Mouse (Mus musculus): ENCODE data around the gene Ptprc. TPM values are rescaled to one million over a fixed set of nuclear protein-coding genes. Genes with fewer than 3 reads are reported as not detected.

Ptprc gene
- total and polyA plus RNA-seq, 3 experiments: 120 to 211 (median 136) TPM

GRCm38 (mm10) chr1:138148844-138149243, 26.7 kb downstream of the Ptprc start:
- dilution Hi-C loops (cut with MboI; ENCODE audit: extremely low pct_ligation_motif_present, extremely low pct_unique_long_range_greater_than_20kb, low sequenced_read_pairs) (no loop called here), in situ Hi-C loops (cut with MboI; ENCODE audit: low pct_ligation_motif_present, low pct_unique_long_range_greater_than_20kb, low sequenced_read_pairs) (no loop called here)
- TF ChIP-seq CHD2 (IDR thresholded peaks at IDR 0.05; ENCODE audit: low read length) (no peak), RAD21 (IDR thresholded peaks at IDR 0.05; ENCODE audit: low read depth, low read length) (no peak), JUND (conservative IDR thresholded peaks at IDR 0.05; ENCODE audit: low read depth, low read length) (no peak), EP300 (IDR thresholded peaks at IDR 0.05; ENCODE audit: low read length) (no peak), POLR2AphosphoS2 (IDR thresholded peaks at IDR 0.05; ENCODE audit: low read depth, low read length) (no peak), UBTF (IDR thresholded peaks at IDR 0.05; ENCODE audit: low read depth, low read length) (no peak), MYC (IDR thresholded peaks at IDR 0.05; ENCODE audit: low read depth, low read length) (peak; percentile 87; the same call in 1 of the 2 replicates), BHLHE40 (IDR thresholded peaks at IDR 0.05; ENCODE audit: low read depth, low read length) (no peak; the same call in 1 of the 2 replicates), ZNF384 (IDR thresholded peaks at IDR 0.05; ENCODE audit: low read depth, low read length) (peak; percentile 35), SMC3 (IDR thresholded peaks at IDR 0.05; ENCODE audit: low read depth, low read length) (no peak), KAT2A (IDR thresholded peaks at IDR 0.05; ENCODE audit: insufficient replicate concordance, low read length) (no peak), TCF12 (IDR thresholded peaks at IDR 0.05; ENCODE audit: low read depth, low read length) (no peak), IRF4 (IDR thresholded peaks at IDR 0.05; ENCODE audit: low read depth, low read length) (no peak), ZKSCAN1 (IDR thresholded peaks at IDR 0.05; ENCODE audit: borderline replicate concordance, low read depth, low read length) (no peak), USF2 (conservative IDR thresholded peaks at IDR 0.05; ENCODE audit: low read depth, low read length) (no peak), RCOR1 (conservative IDR thresholded peaks at IDR 0.05; ENCODE audit: low read depth, low read length) (no peak), MAZ (IDR thresholded peaks at IDR 0.05; ENCODE audit: low read depth, low read length) (no peak), MXI1 (IDR thresholded peaks at IDR 0.05; ENCODE audit: low read depth, low read length) (no peak; the same call in 1 of the 2 replicates), USF1 (IDR thresholded peaks at IDR 0.05; ENCODE audit: low read depth, low read length) (no peak), ZMIZ1 (IDR thresholded peaks at IDR 0.05; ENCODE audit: low read depth, low read length) (no peak), ZC3H11A (IDR thresholded peaks at IDR 0.05; ENCODE audit: low read depth, low read length) (no peak), ELF1 (IDR thresholded peaks at IDR 0.05; ENCODE audit: low read depth, low read length) (no peak), TBP (conservative IDR thresholded peaks at IDR 0.05; ENCODE audit: low read depth, low read length) (no peak), MAX (IDR thresholded peaks at IDR 0.05; ENCODE audit: low read length) (peak; percentile 71), NRF1 (IDR thresholded peaks at IDR 0.05; ENCODE audit: low read depth, low read length) (no peak), NELFE (IDR thresholded peaks at IDR 0.05; ENCODE audit: low read depth, low read length) (no peak), CHD1 (IDR thresholded peaks at IDR 0.05; ENCODE audit: low read depth, low read length) (no peak), GABPA (IDR thresholded peaks at IDR 0.05; ENCODE audit: insufficient replicate concordance, low read depth, low read length) (no peak), SIN3A (IDR thresholded peaks at IDR 0.05; ENCODE audit: low read length) (no peak; the same call in 1 of the 2 replicates), HCFC1 (IDR thresholded peaks at IDR 0.05; ENCODE audit: low read depth, low read length) (no peak), PAX5 (IDR thresholded peaks at IDR 0.05; ENCODE audit: low read length) (no peak), ETS1 (conservative IDR thresholded peaks at IDR 0.05; ENCODE audit: low read depth, low read length) (no peak), MEF2A (IDR thresholded peaks at IDR 0.05; ENCODE audit: borderline replicate concordance, low read depth, low read length) (0 out of 2 replicates have a peak, but pooled peaks have one; percentile 27), POLR2A (IDR thresholded peaks at IDR 0.05; ENCODE audit: low read depth, low read length) (0 out of 2 replicates have a peak, but pooled peaks have one; percentile 16), MAFK (IDR thresholded peaks at IDR 0.05; ENCODE audit: insufficient replicate concordance, low read length) (no peak)
- H3K4me2 ChIP-seq (ENCODE audit: insufficient read depth, low read depth, poor library complexity, severe bottlenecking): peak overlapping the region; percentile 17
- H3K79me2 ChIP-seq (replicated peaks; ENCODE audit: control insufficient read depth, extremely low read depth, insufficient read depth, poor library complexity, severe bottlenecking): peaks cover 51% of the 10 kb centered on the region
- H3K9me3 ChIP-seq (replicated peaks; ENCODE audit: low read length): no peaks in the 10 kb centered on the region
- peaks cover 4 to 23% of the 10 kb centered on the region in 2 experiments for H3K36me3 ChIP-seq (replicated peaks in 1 of 2; ENCODE audit: control insufficient read depth in 1 of 2, insufficient read depth in 1 of 2, low read length in 1 of 2)
- peak; percentile 71 for DNase-seq (ENCODE audit: extremely low read depth)
- H3K27me3 ChIP-seq (replicated peaks): no peaks in the 10 kb centered on the region
- H3K27ac ChIP-seq (ENCODE audit: insufficient read depth, low read depth): no peak overlapping the region
- H3K4me3 ChIP-seq (replicated peaks in 1 of 3; ENCODE audit: low read depth in 2 of 3, low read length in 2 of 3, poor library complexity in 1 of 3): no peak overlapping the region
- H3K4me1 ChIP-seq (ENCODE audit: control insufficient read depth in 1 of 2, insufficient read depth in 2 of 2): peaks cover 11 to 79% of the 10 kb centered on the region in 2 experiments
- H3K9ac ChIP-seq (ENCODE audit: insufficient read depth, low read depth): no peak overlapping the region

Measured in CH12.LX (cell line).